Mouse (Mus musculus): ENCODE results near the gene Aph1a.

DNA sequence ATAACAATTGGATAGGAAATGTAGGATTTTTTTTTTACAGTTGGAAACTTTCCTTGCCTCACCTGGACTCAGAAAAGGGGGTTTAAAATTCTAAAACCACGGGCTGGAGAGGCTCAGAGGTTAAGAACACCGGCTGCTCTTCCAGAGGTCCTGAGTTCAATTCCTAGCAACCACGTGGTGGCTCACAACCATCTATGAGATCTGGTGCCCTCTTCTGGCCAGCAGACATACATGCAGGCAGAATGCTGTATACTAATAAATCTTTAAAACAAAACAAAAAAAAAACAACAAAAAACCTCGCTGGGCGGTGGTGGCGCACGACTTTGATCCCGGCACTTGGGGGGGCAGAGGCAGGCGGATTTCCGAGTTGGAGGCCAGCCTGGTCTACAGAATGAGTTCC, 32.6 kb upstream of the Aph1a start:
- TF ChIP-seq POLR2A (IDR thresholded peaks at IDR 0.05; ENCODE audit: borderline replicate concordance, extremely low read depth, insufficient read depth, insufficient read length, poor library complexity, severe bottlenecking) (no peak), CTCF (IDR thresholded peaks at IDR 0.05; ENCODE audit: borderline replicate concordance, extremely low read depth, insufficient read depth, insufficient read length) (0 out of 2 replicates have a peak, but pooled peaks have one; percentile 12)

Measured in brain, embryonic 14.5 days (tissue).